Mouse (Mus musculus) limb, embryonic 11.5 days (tissue): ENCODE results near the gene Gltp. TPM values are rescaled to one million over a fixed set of nuclear protein-coding genes. Genes with fewer than 3 reads are reported as not detected.

Experiments used
- ATAC-seq: fragments of 200-750 bp; cut with Nextera tagmentation; 2 replicates; pipeline ENCODE4 v1.8.0; 2017; ENCODE audit warnings: low read depth; ENCODE audit not compliant: insufficient number of reproducible peaks, low FRiP score, low TSS enrichment
- DNase-seq: peaks from one replicate; pipeline ENCODE4 v3.0.0-alpha.2; 2015; ENCODE audit warnings: low spot score
- H3K27ac ChIP-seq: fragments of 300-500 bp; sonication (generic); replicated peaks from 2 replicates; pipeline ENCODE4 v1.5.1; 2014; ENCODE audit warnings: low read depth, mild to moderate bottlenecking, low read length
- H3K27me3 ChIP-seq: fragments of 300-500 bp; sonication (generic); 2 replicates; pipeline ENCODE4 v1.6.1; 2014; ENCODE audit warnings: mild to moderate bottlenecking, low read length, mixed read lengths; ENCODE audit not compliant: control insufficient read depth, insufficient read depth
- H3K36me3 ChIP-seq: fragments of 300-500 bp; sonication (generic); 2 replicates; pipeline ENCODE4 v1.6.1; 2014; ENCODE audit warnings: mild to moderate bottlenecking, low read length, moderate library complexity, mixed read lengths; ENCODE audit not compliant: control insufficient read depth, insufficient read depth
- H3K4me1 ChIP-seq: fragments of 300-500 bp; sonication (generic); 2 replicates; pipeline ENCODE4 v1.6.1; 2014; ENCODE audit warnings: low read length, mixed read lengths; ENCODE audit not compliant: control insufficient read depth, insufficient read depth
- H3K4me2 ChIP-seq: fragments of 300-500 bp; sonication (generic); 2 replicates; pipeline ENCODE4 v1.6.1; 2014; ENCODE audit warnings: low read depth, mild to moderate bottlenecking, moderate library complexity; ENCODE audit not compliant: severe bottlenecking
- H3K4me3 ChIP-seq: fragments of 300-500 bp; sonication (generic); 2 replicates; pipeline ENCODE4 v1.5.1; 2014; ENCODE audit warnings: low read depth, low read length
- H3K9ac ChIP-seq: fragments of 300-500 bp; sonication (generic); 2 replicates; pipeline ENCODE4 v1.6.1; 2014; ENCODE audit warnings: mild to moderate bottlenecking, low read length
- H3K9me3 ChIP-seq: fragments of 300-500 bp; sonication (generic); 2 replicates; pipeline ENCODE4 v1.6.1; 2016; ENCODE audit warnings: low read length; ENCODE audit not compliant: control insufficient read depth
- WGBS: fragments of 180-500 bp; shearing (Covaris S2); extraction: QIAGEN DNeasy Blood & Tissue Kit; methylation state at CpG from one replicate; pipeline ENCODE4 v1.1.7; 2014; 5-methylcytosine and 5-hydroxymethylcytosine counted together
- polyA plus RNA-seq: library from polyadenylated mRNA; unstranded; fragments of >200 nt; fragmentation: Nextera tagmentation; extraction: Ambion mirVana; gene quantifications from 2 replicates; pipeline ENCODE4 v1.2.1, GENCODE M21; 2014

The Gltp gene
- polyA plus RNA-seq, 1 experiment from 2014 or later: 69.0 TPM

- Histone ChIP-seq H3K36me3 (peaks cover 23% of the 10 kb centered on the region), H3K9me3 (no peaks in the 10 kb centered on the region), H3K27ac (no peak overlapping the region), H3K4me3 (no peak overlapping the region), H3K4me2 (no peak overlapping the region), H3K9ac (no peak overlapping the region), H3K27me3 (no peaks in the 10 kb centered on the region), H3K4me1 (no peaks in the 10 kb centered on the region)
- DNase-seq (no peak), ATAC-seq (no peak)
- 96% methylated on average over 13 of the region's 13 CpGs for WGBS
Measured at GRCm38 (mm10) chr5:114722846-114723245, 32.1 kb upstream of the Gltp start.

GRCm38 (mm10) chr5:114721969-114722368, 31.2 kb upstream of the Gltp start:
- Histone ChIP-seq H3K9me3 (no peaks in the 10 kb centered on the region), H3K27me3 (no peaks in the 10 kb centered on the region), H3K4me3 (no peak overlapping the region), H3K4me2 (no peak overlapping the region), H3K36me3 (peaks cover 29% of the 10 kb centered on the region), H3K9ac (no peak overlapping the region), H3K4me1 (no peaks in the 10 kb centered on the region), H3K27ac (no peak overlapping the region)
- DNase-seq (no peak), ATAC-seq (no peak)
- 93% methylated on average over 10 of the region's 10 CpGs for WGBS

GRCm38 (mm10) chr5:114720784-114721183, 30.0 kb upstream of the Gltp start:
- DNase-seq: no peak
- Histone ChIP-seq H3K9ac (no peak overlapping the region), H3K4me2 (no peak overlapping the region), H3K4me1 (no peaks in the 10 kb centered on the region), H3K9me3 (no peaks in the 10 kb centered on the region), H3K36me3 (peaks cover 31% of the 10 kb centered on the region), H3K4me3 (no peak overlapping the region), H3K27me3 (no peaks in the 10 kb centered on the region), H3K27ac (no peak overlapping the region)
- WGBS: 95% methylated on average over 11 of the region's 11 CpGs
- no peak for ATAC-seq

- ATAC-seq: no peak
- no peaks in the 10 kb centered on the region for H3K27me3 ChIP-seq
- 91% methylated on average over 6 of the region's 6 CpGs for WGBS
Measured at GRCm38 (mm10) chr5:114719928-114720270, 29.1 kb upstream of the Gltp start.

GRCm38 (mm10) chr5:114719003-114719927, 28.5 kb upstream of the Gltp start:
- H3K9me3 ChIP-seq: no peaks in the 10 kb centered on the region
- no peak for ATAC-seq
- no peak overlapping the region for H3K9ac ChIP-seq
- no peak overlapping the region for H3K27ac ChIP-seq
- no peak for DNase-seq
- no peaks in the 10 kb centered on the region for H3K27me3 ChIP-seq
- no peak overlapping the region for H3K4me2 ChIP-seq
- H3K36me3 ChIP-seq: peaks cover 39% of the 10 kb centered on the region
- 92% methylated on average over 20 of the region's 20 CpGs for WGBS
- H3K4me1 ChIP-seq: no peaks in the 10 kb centered on the region
- H3K4me3 ChIP-seq: no peak overlapping the region

More at GRCm38 (mm10) chr5:114719928-114720270, 29.1 kb upstream of the Gltp start:
- Histone ChIP-seq H3K27ac (no peak overlapping the region), H3K9me3 (no peaks in the 10 kb centered on the region), H3K4me2 (no peak overlapping the region), H3K9ac (no peak overlapping the region), H3K4me3 (no peak overlapping the region), H3K4me1 (no peaks in the 10 kb centered on the region), H3K36me3 (peaks cover 37% of the 10 kb centered on the region)
- DNase-seq: no peak

GRCm38 (mm10) chr5:114718483-114718882, 27.7 kb upstream of the Gltp start:
- H3K9me3 ChIP-seq: no peaks in the 10 kb centered on the region
- no peak overlapping the region for H3K4me3 ChIP-seq
- 90% methylated on average over 13 of the region's 13 CpGs for WGBS
- no peaks in the 10 kb centered on the region for H3K4me1 ChIP-seq
- no peak overlapping the region for H3K9ac ChIP-seq
- H3K27ac ChIP-seq: no peak overlapping the region
- no peaks in the 10 kb centered on the region for H3K27me3 ChIP-seq
- H3K4me2 ChIP-seq: no peak overlapping the region
- ATAC-seq (no peak), DNase-seq (no peak)
- H3K36me3 ChIP-seq: peaks cover 39% of the 10 kb centered on the region

- 88% methylated on average over 8 of the region's 8 CpGs for WGBS
- ATAC-seq: no peak
- DNase-seq: no peak
- Histone ChIP-seq H3K9me3 (no peaks in the 10 kb centered on the region), H3K27me3 (no peaks in the 10 kb centered on the region), H3K27ac (no peak overlapping the region), H3K4me3 (no peak overlapping the region), H3K36me3 (peaks cover 39% of the 10 kb centered on the region), H3K9ac (no peak overlapping the region), H3K4me1 (no peaks in the 10 kb centered on the region), H3K4me2 (no peak overlapping the region)
Measured at GRCm38 (mm10) chr5:114717937-114718336, 27.2 kb upstream of the Gltp start.

GRCm38 (mm10) chr5:114717292-114717691, 26.5 kb upstream of the Gltp start:
- WGBS: 82% methylated on average over 12 of the region's 12 CpGs
- Histone ChIP-seq H3K4me2 (no peak overlapping the region), H3K9ac (no peak overlapping the region), H3K4me3 (no peak overlapping the region), H3K4me1 (no peaks in the 10 kb centered on the region), H3K9me3 (no peaks in the 10 kb centered on the region), H3K27me3 (no peaks in the 10 kb centered on the region), H3K27ac (no peak overlapping the region), H3K36me3 (peaks cover 39% of the 10 kb centered on the region)
- ATAC-seq (no peak), DNase-seq (no peak)
